Comparison of ENCODE assay signal across 18 mouse cellular contexts in genomic region chr14:10798489-10799180, GRCm38 (mm10).
DNase-seq lines count a peak whose midpoint lies in the region; ATAC-seq and TF ChIP-seq lines count a peak whose summit lies in the region.
"Had no signal": no experiment of that assay in that cellular context is flagged by ENCODE, and none has a peak within 500 bp of the region (broad histone marks: within the 10 kb centered on the region; RNA-seq: fewer than 3 reads in every experiment).

No protein-coding gene starts in this region.

- no peak overlapping the region for H3K27ac ChIP-seq in kidney, postnatal 0 days
- no peak overlapping the region for H3K27ac ChIP-seq in midbrain, postnatal 0 days (ENCODE audit: low read depth, low read length)
- H3K27ac ChIP-seq in midbrain, embryonic 13.5 days, result no peak overlapping the region
- H3K27ac ChIP-seq in cortical plate, adult 2 months (ENCODE audit: insufficient read depth, low read length), result no peak overlapping the region
- H3K27ac ChIP-seq in lung, postnatal 0 days (ENCODE audit: low read length), result no peak overlapping the region
- H3K27ac ChIP-seq: limb, embryonic 10.5 days; liver, embryonic 15.5 days had no signal

- H3K27me3 ChIP-seq in kidney, postnatal 0 days (ENCODE audit: insufficient read depth, low read length), result no peaks in the 10 kb centered on the region
- 0 out of 2 replicates have a peak, but pooled peaks cover 3% of the 10 kb centered on the region for H3K27me3 ChIP-seq in midbrain, postnatal 0 days (ENCODE audit: insufficient read depth, low read length)
- H3K27me3 ChIP-seq in midbrain, embryonic 13.5 days, result no peaks in the 10 kb centered on the region
- H3K27me3 ChIP-seq in lung, postnatal 0 days (replicated peaks; ENCODE audit: insufficient read depth, low read length), result no peaks in the 10 kb centered on the region
- H3K27me3 ChIP-seq: heart, embryonic 12.5 days; liver, embryonic 15.5 days had no signal

- H3K4me3 ChIP-seq in kidney, postnatal 0 days (replicated peaks; ENCODE audit: low read depth, low read length), result no peak overlapping the region
- H3K4me3 ChIP-seq in midbrain, postnatal 0 days (ENCODE audit: low read depth, low read length), result no peak overlapping the region
- no peak overlapping the region for H3K4me3 ChIP-seq in midbrain, embryonic 13.5 days (replicated peaks)
- H3K4me3 ChIP-seq in cortical plate, adult 2 months (ENCODE audit: insufficient read depth, low read length), result no peak overlapping the region
- H3K4me3 ChIP-seq in lung, postnatal 0 days (ENCODE audit: low read depth, low read length), result no peak overlapping the region
- H3K4me3 ChIP-seq: heart, embryonic 12.5 days; limb, embryonic 10.5 days; liver, embryonic 15.5 days; myocyte had no signal

- DNase-seq in frontal cortex, postnatal 25 days (ENCODE audit: low spot score in 2 of 2), result no peak
- peak; percentile 13 for DNase-seq in kidney, postnatal 0 days (ENCODE audit: low spot score)
- no peak for DNase-seq in kidney, adult 18-20 months
- peak; percentile 84 for DNase-seq in midbrain, postnatal 0 days (ENCODE audit: low spot score)
- no peak for DNase-seq in lung, postnatal 0 days (ENCODE audit: low spot score)
- DNase-seq: cerebellum, adult 11 months; embryo, embryonic 11 days; gastrocnemius, postnatal 36 days; heart, postnatal 36 days; kidney, adult 8-10 months; thymus, postnatal 36 days had no signal

- peak; percentile 53 for TF ChIP-seq CTCF in kidney, postnatal 0 days (IDR thresholded peaks at IDR 0.05; ENCODE audit: low read depth)
- TF ChIP-seq CTCF in midbrain, postnatal 0 days (IDR thresholded peaks at IDR 0.05), result peak; percentile 64
- TF ChIP-seq CTCF in cortical plate, adult 2 months (IDR thresholded peaks at IDR 0.05; ENCODE audit: extremely low read depth, insufficient read depth, low read length), result 0 out of 2 replicates have a peak, but pooled peaks have one; percentile 18
- no peak for TF ChIP-seq CTCF in lung, postnatal 0 days (IDR thresholded peaks at IDR 0.05)

- 81% methylated on average over 4 of the region's 4 CpGs for WGBS in kidney, postnatal 0 days
- WGBS in midbrain, postnatal 0 days, result 74% methylated on average over 4 of the region's 4 CpGs
- WGBS in midbrain, embryonic 13.5 days, result 82% methylated on average over 4 of the region's 4 CpGs
- WGBS in lung, postnatal 0 days, result 75% methylated on average over 4 of the region's 4 CpGs

- no peaks in the 10 kb centered on the region for H3K36me3 ChIP-seq in kidney, postnatal 0 days (ENCODE audit: insufficient read depth, low read length)
- no peaks in the 10 kb centered on the region for H3K36me3 ChIP-seq in midbrain, postnatal 0 days (ENCODE audit: insufficient read depth, low read length)
- no peaks in the 10 kb centered on the region for H3K36me3 ChIP-seq in midbrain, embryonic 13.5 days
- no peaks in the 10 kb centered on the region for H3K36me3 ChIP-seq in lung, postnatal 0 days (ENCODE audit: insufficient read depth, low read length)
- H3K36me3 ChIP-seq: heart, embryonic 12.5 days; limb, embryonic 10.5 days; liver, embryonic 15.5 days had no signal

- TF ChIP-seq EP300 in lung, postnatal 0 days (IDR thresholded peaks at IDR 0.05), result no peak

- no peaks in the 10 kb centered on the region for H3K9me3 ChIP-seq in kidney, postnatal 0 days (replicated peaks; ENCODE audit: low read length)
- H3K9me3 ChIP-seq in midbrain, postnatal 0 days (ENCODE audit: low read length), result no peaks in the 10 kb centered on the region
- no peaks in the 10 kb centered on the region for H3K9me3 ChIP-seq in midbrain, embryonic 13.5 days
- no peaks in the 10 kb centered on the region for H3K9me3 ChIP-seq in lung, postnatal 0 days (ENCODE audit: low read length)
- H3K9me3 ChIP-seq: heart, embryonic 12.5 days; limb, embryonic 10.5 days; liver, embryonic 15.5 days had no signal

- 0 out of 2 replicates have a peak, but pooled peaks have one; percentile 55 for ATAC-seq in frontal cortex, adult (ENCODE audit: low TSS enrichment)
- no peak for ATAC-seq in kidney, postnatal 0 days (replicated peaks; ENCODE audit: low FRiP score, low read depth)
- no peak for ATAC-seq in midbrain, postnatal 0 days (ENCODE audit: low FRiP score)
- ATAC-seq in midbrain, embryonic 13.5 days, result no peak
- no peak for ATAC-seq in lung, postnatal 0 days

- H3K4me1 ChIP-seq in kidney, postnatal 0 days (replicated peaks; ENCODE audit: insufficient read depth, low read length), result no peaks in the 10 kb centered on the region
- no peaks in the 10 kb centered on the region for H3K4me1 ChIP-seq in midbrain, postnatal 0 days (ENCODE audit: insufficient read depth, low read length)
- H3K4me1 ChIP-seq in midbrain, embryonic 13.5 days (replicated peaks), result no peaks in the 10 kb centered on the region
- H3K4me1 ChIP-seq in cortical plate, adult 2 months (ENCODE audit: control insufficient read depth, insufficient read depth, low read length), result no peaks in the 10 kb centered on the region
- no peaks in the 10 kb centered on the region for H3K4me1 ChIP-seq in lung, postnatal 0 days (ENCODE audit: insufficient read depth, low read depth, low read length)
- H3K4me1 ChIP-seq: heart, embryonic 12.5 days; limb, embryonic 10.5 days; liver, embryonic 15.5 days had no signal

- no peak for TF ChIP-seq POLR2A in cortical plate, adult 2 months (IDR thresholded peaks at IDR 0.05; ENCODE audit: extremely low read depth, insufficient read depth, low read length)

- no peak overlapping the region for H3K9ac ChIP-seq in kidney, postnatal 0 days (ENCODE audit: low read depth, low read length)
- H3K9ac ChIP-seq in midbrain, postnatal 0 days (replicated peaks; ENCODE audit: low read length, poor library complexity, severe bottlenecking), result no peak overlapping the region
- no peak overlapping the region for H3K9ac ChIP-seq in midbrain, embryonic 13.5 days (replicated peaks)
- no peak overlapping the region for H3K9ac ChIP-seq in lung, postnatal 0 days (replicated peaks; ENCODE audit: low read depth)
- H3K9ac ChIP-seq: heart, embryonic 12.5 days; liver, embryonic 15.5 days had no signal

- H3K4me2 ChIP-seq in kidney, postnatal 0 days (ENCODE audit: low read length), result no peak overlapping the region
- no peak overlapping the region for H3K4me2 ChIP-seq in midbrain, postnatal 0 days (ENCODE audit: low read depth, low read length, poor library complexity, severe bottlenecking)
- no peak overlapping the region for H3K4me2 ChIP-seq in midbrain, embryonic 13.5 days (replicated peaks)
- no peak overlapping the region for H3K4me2 ChIP-seq in lung, postnatal 0 days (replicated peaks; ENCODE audit: low read depth, low read length)
- H3K4me2 ChIP-seq: heart, embryonic 12.5 days; liver, embryonic 15.5 days had no signal

Comparison
In these comparisons a context has a peak if more than half of its experiments do, and no peak if none do; other contexts are left out.
1. DNase-seq: peak in kidney, postnatal 0 days (single experiment) and midbrain, postnatal 0 days (single experiment); none in frontal cortex, postnatal 25 days (0 of 2), kidney, adult 18-20 months (single experiment) and lung, postnatal 0 days (single experiment).